Mouse (Mus musculus) gastrocnemius, postnatal 14 days (tissue): ENCODE data around the gene Vpreb2. TPM values are rescaled to one million over a fixed set of nuclear protein-coding genes. Genes with fewer than 3 reads are reported as not detected.
A peak's percentile ranks its signal among the peaks of the same experiment; 100 is the strongest.
"Not testable (repeated sequence)": the region's sequence is repeated elsewhere in the genome, so short reads cannot be mapped to it uniquely, and the experiment has no call there.

ENCODE experiments used
- DNase-seq: peaks from one replicate; pipeline ENCODE4 v3.0.0; 2021; ENCODE audit warnings: mixed read lengths
- intact Hi-C: fragments of 180-260 bp; cut with DNase I; formaldehyde crosslinking; loops from one replicate; pipeline ENCODE4 v1.15.1; 2025; ENCODE audit warnings: low total_unique reads
- long read RNA-seq, 2 experiments: library from polyadenylated mRNA; stranded (forward); transcript quantifications; one replicate each; pipeline ENCODE4 v2.0.0; 2021
- total RNA-seq, 2 experiments: library from RNA; stranded (reverse); gene quantifications; 2 replicates each; pipeline ENCODE4 v1.2.3; 2021

The Vpreb2 gene
- under 1 TPM in 1 of 2 experiments, not detected in 1; 0.38 TPM for total RNA-seq
- long read RNA-seq, experiment 1 = 0 reads
- long read RNA-seq, experiment 2 = 0 reads

GRCm38 (mm10) chr16:17980128-17980527 lies at the start of gene Vpreb2:
Gene Vpreb2 (plus strand): TSS chr16:17980428.
- no peak for DNase-seq
- intact Hi-C loops = no loop called here

GRCm38 (mm10) chr16:17931906-17932460 lies 48.2 kb upstream of the Vpreb2 start:
- no peak for DNase-seq
- intact Hi-C loops = no loop called here

- DNase-seq = no peak
- intact Hi-C loops = no loop called here
Measured at GRCm38 (mm10) chr16:17933594-17934444, 46.4 kb upstream of the Vpreb2 start.

GRCm38 (mm10) chr16:17934445-17934910 lies 45.8 kb upstream of the Vpreb2 start:
- DNase-seq = no peak
- intact Hi-C loops = no loop called here

GRCm38 (mm10) chr16:17936776-17937175 lies 43.5 kb upstream of the Vpreb2 start:
- DNase-seq = no peak
- intact Hi-C loops = no loop called here

GRCm38 (mm10) chr16:17938187-17938586 lies 42.0 kb upstream of the Vpreb2 start:
- DNase-seq = no peak
- intact Hi-C loops = no loop called here

- intact Hi-C loops = no loop called here
- DNase-seq = peak; percentile 40
Measured at GRCm38 (mm10) chr16:17938821-17939220, 41.4 kb upstream of the Vpreb2 start.

- intact Hi-C loops = no loop called here
- no peak for DNase-seq
Measured at GRCm38 (mm10) chr16:17939255-17939751, 40.9 kb upstream of the Vpreb2 start.

- intact Hi-C loops = no loop called here
- no peak for DNase-seq
Measured at GRCm38 (mm10) chr16:17943466-17943865, 36.8 kb upstream of the Vpreb2 start.

- intact Hi-C loops = no loop called here
Measured at GRCm38 (mm10) chr16:17945081-17945831, 35.0 kb upstream of the Vpreb2 start.

GRCm38 (mm10) chr16:17949421-17949877 lies 30.8 kb upstream of the Vpreb2 start:
- no peak for DNase-seq
- intact Hi-C loops = no loop called here

More at GRCm38 (mm10) chr16:17945081-17945831, 35.0 kb upstream of the Vpreb2 start:
- DNase-seq = no peak

GRCm38 (mm10) chr16:17950068-17950467 lies 30.2 kb upstream of the Vpreb2 start:
- DNase-seq = no peak
- intact Hi-C loops = no loop called here

- no peak for DNase-seq
- intact Hi-C loops = no loop called here
Measured at GRCm38 (mm10) chr16:17951618-17952017, 28.6 kb upstream of the Vpreb2 start.

GRCm38 (mm10) chr16:17956052-17956638 lies 24.1 kb upstream of the Vpreb2 start:
- intact Hi-C loops = not testable (repeated sequence)

GRCm38 (mm10) chr16:17962091-17962490 lies 18.1 kb upstream of the Vpreb2 start:
- DNase-seq = no peak
- intact Hi-C loops = no loop called here

More at GRCm38 (mm10) chr16:17956052-17956638, 24.1 kb upstream of the Vpreb2 start:
- DNase-seq = not testable (repeated sequence)

GRCm38 (mm10) chr16:17971853-17972252 lies 8.4 kb upstream of the Vpreb2 start:
- no peak for DNase-seq
- intact Hi-C loops = no loop called here

- DNase-seq, intact Hi-C loops: not testable (repeated sequence)
Measured at GRCm38 (mm10) chr16:17977840-17978239, 2.4 kb upstream of the Vpreb2 start.

GRCm38 (mm10) chr16:17983201-17983600 lies 3.0 kb downstream of the Vpreb2 start:
- intact Hi-C loops = no loop called here
- no peak for DNase-seq

GRCm38 (mm10) chr16:17984231-17984630 lies 4.0 kb downstream of the Vpreb2 start:
- no peak for DNase-seq
- intact Hi-C loops = no loop called here
